Mouse (Mus musculus): Measurements from ENCODE around the gene Dab1.

GRCm38 (mm10) chr4:104665553-104665952 is 1046.4 kb downstream of the Dab1 start:
- TF ChIP-seq CTCF (IDR thresholded peaks at IDR 0.05; ENCODE audit: low read depth) (peak; percentile 55), EP300 (IDR thresholded peaks at IDR 0.05; ENCODE audit: low read depth) (no peak)
